8 mouse cellular contexts compared by ENCODE assay signal in the genomic region with DNA sequence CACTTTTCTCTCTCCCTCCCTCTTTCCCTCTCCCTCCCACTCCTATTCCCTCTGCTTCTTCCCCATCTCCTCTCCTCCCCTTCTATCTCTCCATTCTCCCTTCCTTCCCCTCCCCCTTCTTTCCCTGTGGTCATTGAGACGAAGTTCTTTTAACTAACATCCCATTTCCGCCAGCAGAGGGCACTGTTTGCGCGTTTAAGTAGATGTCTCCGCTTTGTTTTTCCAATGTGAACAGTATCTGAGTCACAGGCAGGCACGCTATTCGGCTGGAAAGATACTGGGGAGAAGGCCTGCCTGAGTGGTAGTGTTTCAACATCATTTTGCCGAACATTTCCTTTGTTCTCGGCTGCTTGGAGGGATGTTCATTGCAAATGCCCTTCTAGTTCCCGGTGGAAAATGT.
DNase-seq lines count a peak whose midpoint lies in the region; ATAC-seq and TF ChIP-seq lines count a peak whose summit lies in the region.

No protein-coding gene starts in this region.

- H3K4me3 ChIP-seq in cortical plate, adult 2 months (ENCODE audit: insufficient read depth, low read length), result no peak overlapping the region
- peak overlapping the region; percentile 64 for H3K4me3 ChIP-seq in megakaryocyte, embryonic 14.5 days (replicated peaks)

- H3K4me1 ChIP-seq in cortical plate, adult 2 months (ENCODE audit: control insufficient read depth, insufficient read depth, low read length), result no peaks in the 10 kb centered on the region
- peaks cover 69% of the 10 kb centered on the region for H3K4me1 ChIP-seq in megakaryocyte, embryonic 14.5 days

- H3K27me3 ChIP-seq in megakaryocyte, embryonic 14.5 days (replicated peaks), result no peaks in the 10 kb centered on the region

- peaks cover 12% of the 10 kb centered on the region for H3K36me3 ChIP-seq in megakaryocyte, embryonic 14.5 days (replicated peaks; ENCODE audit: low read length)

- TF ChIP-seq CTCF in cortical plate, adult 2 months (IDR thresholded peaks at IDR 0.05; ENCODE audit: extremely low read depth, insufficient read depth, low read length), result peak; percentile 81

- DNase-seq in gastrocnemius, postnatal 14 days, result peak; percentile 85
- peak; percentile 95 for DNase-seq in induced T-regulatory cell, adult 2 months (ENCODE audit: low read depth)
- peak; percentile 79 to 86 for DNase-seq in left cerebral cortex, adult 8-10 months (ENCODE audit: low spot score in 2 of 2)
- peak; percentile 96 to 98 for DNase-seq in right cerebral cortex, adult 2 months (ENCODE audit: low spot score in 2 of 2)
- peak; percentile 94 for DNase-seq in urinary bladder, postnatal 14 days (ENCODE audit: low spot score)

- peak; percentile 48 for ATAC-seq in activated CD4-positive, CD25-positive, alpha-beta regulatory T cell, adult 4 months

- H3K27ac ChIP-seq in cortical plate, adult 2 months (ENCODE audit: insufficient read depth, low read length), result no peak overlapping the region

- no peak for TF ChIP-seq POLR2A in cortical plate, adult 2 months (IDR thresholded peaks at IDR 0.05; ENCODE audit: extremely low read depth, insufficient read depth, low read length)

- intact Hi-C loops in gastrocnemius, postnatal 14 days (cut with DNase I; ENCODE audit: low total_unique reads), result loop anchor here (10.0 kb wide), 2 partner anchors 711 to 941 kb away; no protein-coding TSS in a partner anchor

- H3K9me3 ChIP-seq in megakaryocyte, embryonic 14.5 days, result no peaks in the 10 kb centered on the region
